Mouse (Mus musculus): ENCODE results near the gene Rreb1. TPM values are rescaled to one million over a fixed set of nuclear protein-coding genes. Genes with fewer than 3 reads are reported as not detected.

Rreb1 gene
- total and polyA plus RNA-seq, 3 experiments = 8.1 to 34.0 TPM; not detected in 1

GRCm38 (mm10) chr13:37912011-37912410, 133.8 kb downstream of the Rreb1 start:
- Histone ChIP-seq H3K4me3 (ENCODE audit: control insufficient read depth in 1 of 2, insufficient read depth in 1 of 2, low read depth in 2 of 2, low read length in 2 of 2) (no peak overlapping the region), H3K36me3 (ENCODE audit: control insufficient read depth in 1 of 2, insufficient read depth in 2 of 2, low read length in 2 of 2) (peaks cover 0 to 43% of the 10 kb centered on the region in 2 experiments; a peak in 2 of 4 replicates), H3K9me3 (replicated peaks; ENCODE audit: insufficient read depth, low read length) (no peaks in the 10 kb centered on the region), H3K27ac (ENCODE audit: control insufficient read depth, low read depth, low read length) (no peak overlapping the region), H3K27me3 (ENCODE audit: control insufficient read depth in 1 of 2, insufficient read depth in 2 of 2, low read length in 2 of 2) (no peaks in the 10 kb centered on the region), H3K9ac (ENCODE audit: control insufficient read depth, low read depth, low read length, poor library complexity, severe bottlenecking) (no peak overlapping the region), H3K4me1 (ENCODE audit: control insufficient read depth in 1 of 2, insufficient read depth in 2 of 2, low read length in 2 of 2) (no peaks in the 10 kb centered on the region; a peak in 1 of 4 replicates), H3K79me2 (ENCODE audit: control insufficient read depth, insufficient read depth, low read length, poor library complexity) (no peaks in the 10 kb centered on the region)
- DNase-seq (ENCODE audit: low read depth, low spot score) = no peak
- TF ChIP-seq ZNF384 (IDR thresholded peaks at IDR 0.05; ENCODE audit: low read depth, low read length) = no peak
- no peak for TF ChIP-seq MYB (IDR thresholded peaks at IDR 0.05; ENCODE audit: low read depth, low read length)
- TF ChIP-seq GABPA (IDR thresholded peaks at IDR 0.05; ENCODE audit: low read depth, low read length) = no peak
- TF ChIP-seq CHD1 (IDR thresholded peaks at IDR 0.05; ENCODE audit: low read depth, low read length) = no peak
- no peak for TF ChIP-seq BHLHE40 (IDR thresholded peaks at IDR 0.05; ENCODE audit: borderline replicate concordance, low read depth, low read length)
- TF ChIP-seq CHD2 (IDR thresholded peaks at IDR 0.05; ENCODE audit: low read length) = no peak
- TF ChIP-seq HCFC1 (IDR thresholded peaks at IDR 0.05; ENCODE audit: low read depth, low read length) = no peak
- TF ChIP-seq SIN3A (IDR thresholded peaks at IDR 0.05; ENCODE audit: low read length) = no peak
- no peak for TF ChIP-seq MAX (IDR thresholded peaks at IDR 0.05; ENCODE audit: low read length)
- no peak for TF ChIP-seq E2F4 (IDR thresholded peaks at IDR 0.05; ENCODE audit: borderline replicate concordance, low read depth, low read length)

- Histone ChIP-seq H3K27ac (ENCODE audit: control insufficient read depth, low read depth, low read length) (no peak overlapping the region), H3K27me3 (ENCODE audit: control insufficient read depth in 1 of 2, insufficient read depth in 2 of 2, low read length in 2 of 2) (no peaks in the 10 kb centered on the region), H3K4me3 (ENCODE audit: control insufficient read depth in 1 of 2, insufficient read depth in 1 of 2, low read depth in 2 of 2, low read length in 2 of 2) (no peak overlapping the region), H3K9ac (ENCODE audit: control insufficient read depth, low read depth, low read length, poor library complexity, severe bottlenecking) (no peak overlapping the region), H3K9me3 (replicated peaks; ENCODE audit: insufficient read depth, low read length) (no peaks in the 10 kb centered on the region), H3K79me2 (ENCODE audit: control insufficient read depth, insufficient read depth, low read length, poor library complexity) (no peaks in the 10 kb centered on the region), H3K36me3 (ENCODE audit: control insufficient read depth in 1 of 2, insufficient read depth in 2 of 2, low read length in 2 of 2) (peaks cover 0 to 37% of the 10 kb centered on the region in 2 experiments; a peak in 2 of 4 replicates), H3K4me1 (ENCODE audit: control insufficient read depth in 1 of 2, insufficient read depth in 2 of 2, low read length in 2 of 2) (no peaks in the 10 kb centered on the region; a peak in 1 of 4 replicates)
- TF ChIP-seq POLR2A (IDR thresholded peaks at IDR 0.05; ENCODE audit: control insufficient read depth in 1 of 2, insufficient read depth in 1 of 2, low read depth in 1 of 2, low read length in 2 of 2, poor library complexity in 1 of 2) (no peak), ETS1 (IDR thresholded peaks at IDR 0.05; ENCODE audit: low read depth, low read length) (no peak)
- peak; percentile 21 for DNase-seq (ENCODE audit: low read depth, low spot score)
Observed at GRCm38 (mm10) chr13:37912591-37913467, 134.6 kb downstream of the Rreb1 start.

- DNase-seq (ENCODE audit: low read depth, low spot score) = peak; percentile 31
- no peaks in the 10 kb centered on the region for H3K27me3 ChIP-seq (ENCODE audit: control insufficient read depth in 1 of 2, insufficient read depth in 2 of 2, low read length in 2 of 2)
- no peak overlapping the region for H3K4me3 ChIP-seq (ENCODE audit: control insufficient read depth in 1 of 2, insufficient read depth in 1 of 2, low read depth in 2 of 2, low read length in 2 of 2)
- H3K4me1 ChIP-seq (ENCODE audit: control insufficient read depth in 1 of 2, insufficient read depth in 2 of 2, low read length in 2 of 2) = no peaks in the 10 kb centered on the region; a peak in 1 of 4 replicates
- H3K36me3 ChIP-seq (ENCODE audit: control insufficient read depth in 1 of 2, insufficient read depth in 2 of 2, low read length in 2 of 2) = peaks cover 0 to 34% of the 10 kb centered on the region in 2 experiments; a peak in 2 of 4 replicates
- TF ChIP-seq JUND (IDR thresholded peaks at IDR 0.05; ENCODE audit: low read depth, low read length) = no peak
- TF ChIP-seq MAFK (IDR thresholded peaks at IDR 0.05; ENCODE audit: borderline replicate concordance, low read depth, low read length) = no peak
- peak in 1 of 2 experiments; percentile 7; a peak in 1 of 4 replicates for TF ChIP-seq EP300 (IDR thresholded peaks at IDR 0.05; ENCODE audit: low read depth in 1 of 2, low read length in 2 of 2)
- TF ChIP-seq USF1 (IDR thresholded peaks at IDR 0.05; ENCODE audit: low read depth, low read length) = no peak
- peak; percentile 28; the same call in 1 of the 2 replicates for TF ChIP-seq GATA1 (IDR thresholded peaks at IDR 0.05; ENCODE audit: low read depth, low read length)
- no peak for TF ChIP-seq ZMIZ1 (IDR thresholded peaks at IDR 0.05; ENCODE audit: low read depth, low read length)
- peak; percentile 92 for TF ChIP-seq RCOR1 (IDR thresholded peaks at IDR 0.05; ENCODE audit: low read depth, low read length)
- H3K9me3 ChIP-seq (replicated peaks; ENCODE audit: insufficient read depth, low read length) = no peaks in the 10 kb centered on the region
- no peak overlapping the region for H3K27ac ChIP-seq (ENCODE audit: control insufficient read depth, low read depth, low read length)
- no peak overlapping the region for H3K9ac ChIP-seq (ENCODE audit: control insufficient read depth, low read depth, low read length, poor library complexity, severe bottlenecking)
- H3K79me2 ChIP-seq (ENCODE audit: control insufficient read depth, insufficient read depth, low read length, poor library complexity) = no peaks in the 10 kb centered on the region
Observed at GRCm38 (mm10) chr13:37913963-37914362, 135.8 kb downstream of the Rreb1 start.
